Comparison of ENCODE assay signal across 9 mouse cellular contexts in genomic region chr7:99079522-99079921, GRCm38 (mm10).
DNase-seq lines count a peak whose midpoint lies in the region; ATAC-seq and TF ChIP-seq lines count a peak whose summit lies in the region.
"Had no signal": no experiment of that assay in that cellular context is flagged by ENCODE, and none has a peak within 500 bp of the region (broad histone marks: within the 10 kb centered on the region; RNA-seq: fewer than 3 reads in every experiment).

No protein-coding gene starts in this region.

- peak; percentile 32 to 67 for DNase-seq in heart, adult 2 months
- DNase-seq in 416B (ENCODE audit: low read depth) (peak; percentile 66), ZHBTc4 (ENCODE audit: low read depth, low spot score) (peak; percentile 51)
- peak; percentile 83 for DNase-seq in embryo, embryonic 10.5 days (ENCODE audit: low spot score)
- DNase-seq in layer of hippocampus, postnatal 25 days (ENCODE audit: extremely low spot score in 1 of 2, low spot score in 1 of 2) = peak; percentile 60 to 89
- peak; percentile 71 for DNase-seq in neural tube, embryonic 11.5 days (ENCODE audit: low spot score)

- no peaks in the 10 kb centered on the region for H3K9me3 ChIP-seq in heart, embryonic 11.5 days (replicated peaks; ENCODE audit: control insufficient read depth, low read length)
- no peaks in the 10 kb centered on the region for H3K9me3 ChIP-seq in neural tube, embryonic 11.5 days (ENCODE audit: control insufficient read depth, low read length)
- H3K9me3 ChIP-seq: limb, embryonic 15.5 days had no signal

- no peak for TF ChIP-seq POLR2A in heart, adult 2 months (IDR thresholded peaks at IDR 0.05; ENCODE audit: insufficient read depth, low read depth, low read length)

- 32% methylated on average over 4 of the region's 4 CpGs for WGBS in heart, adult 2 months
- 40% methylated on average over 4 of the region's 4 CpGs for WGBS in heart, embryonic 11.5 days (ENCODE audit: insufficient replicate concordance)
- WGBS in neural tube, embryonic 11.5 days = 40% methylated on average over 4 of the region's 4 CpGs

- intact Hi-C loops in heart, adult 2 months (cut with DNase I) = loop anchor here (1.0 to 5.0 kb wide), 2 partner anchors 197 to 336 kb away; no protein-coding TSS in a partner anchor

- ATAC-seq in heart, embryonic 11.5 days (replicated peaks; ENCODE audit: insufficient number of reproducible peaks, low FRiP score, low TSS enrichment) = no peak
- ATAC-seq in neural tube, embryonic 11.5 days (ENCODE audit: insufficient read depth, low FRiP score, low TSS enrichment) = no peak
- no peak for ATAC-seq in activated CD4-positive, CD25-positive, alpha-beta regulatory T cell, adult 4 months

- H3K27me3 ChIP-seq in heart, adult 2 months (ENCODE audit: control insufficient read depth, insufficient read depth, low read length) = no peaks in the 10 kb centered on the region
- no peaks in the 10 kb centered on the region for H3K27me3 ChIP-seq in heart, embryonic 11.5 days (ENCODE audit: control insufficient read depth, insufficient read depth, low read length)
- no peaks in the 10 kb centered on the region for H3K27me3 ChIP-seq in neural tube, embryonic 11.5 days (ENCODE audit: control insufficient read depth, insufficient read depth, low read length)

- no peak overlapping the region for H3K4me3 ChIP-seq in heart, adult 2 months
- no peak overlapping the region for H3K4me3 ChIP-seq in heart, embryonic 11.5 days (ENCODE audit: low read depth, low read length)
- H3K4me3 ChIP-seq in neural tube, embryonic 11.5 days (ENCODE audit: low read depth, low read length) = no peak overlapping the region
- H3K4me3 ChIP-seq: limb, embryonic 15.5 days had no signal

- no peaks in the 10 kb centered on the region for H3K36me3 ChIP-seq in heart, adult 2 months (ENCODE audit: control insufficient read depth, insufficient read depth, low read length)
- H3K36me3 ChIP-seq in heart, embryonic 11.5 days (ENCODE audit: control insufficient read depth, insufficient read depth, low read length) = no peaks in the 10 kb centered on the region
- no peaks in the 10 kb centered on the region for H3K36me3 ChIP-seq in neural tube, embryonic 11.5 days (ENCODE audit: control insufficient read depth, insufficient read depth, low read length)
- H3K36me3 ChIP-seq: limb, embryonic 15.5 days had no signal

- peak; percentile 99 for TF ChIP-seq CTCF in heart, adult 2 months (IDR thresholded peaks at IDR 0.05)

- no peak for TF ChIP-seq EP300 in heart, adult 2 months (IDR thresholded peaks at IDR 0.05; ENCODE audit: insufficient read depth, low read depth, low read length)

- H3K4me2 ChIP-seq in heart, embryonic 11.5 days = no peak overlapping the region
- H3K4me2 ChIP-seq in neural tube, embryonic 11.5 days (ENCODE audit: low read depth) = no peak overlapping the region
- H3K4me2 ChIP-seq: limb, embryonic 15.5 days had no signal

- no peak overlapping the region for H3K9ac ChIP-seq in heart, adult 2 months (ENCODE audit: low read depth, low read length)
- H3K9ac ChIP-seq in heart, embryonic 11.5 days (ENCODE audit: low read depth, low read length) = no peak overlapping the region
- no peak overlapping the region for H3K9ac ChIP-seq in neural tube, embryonic 11.5 days (ENCODE audit: low read length)
- H3K9ac ChIP-seq: limb, embryonic 15.5 days had no signal

- H3K4me1 ChIP-seq in heart, adult 2 months (ENCODE audit: control insufficient read depth, insufficient read depth, low read length) = peaks cover 2% of the 10 kb centered on the region; the same call in 1 of the 2 replicates
- peaks cover 12% of the 10 kb centered on the region for H3K4me1 ChIP-seq in heart, embryonic 11.5 days (ENCODE audit: control insufficient read depth, insufficient read depth, low read length)
- H3K4me1 ChIP-seq in neural tube, embryonic 11.5 days (ENCODE audit: control insufficient read depth, insufficient read depth, low read length) = no peaks in the 10 kb centered on the region

- no peak overlapping the region for H3K27ac ChIP-seq in heart, adult 2 months
- H3K27ac ChIP-seq in heart, embryonic 11.5 days (ENCODE audit: low read depth, low read length) = no peak overlapping the region
- H3K27ac ChIP-seq in neural tube, embryonic 11.5 days (ENCODE audit: low read depth, low read length) = no peak overlapping the region
- H3K27ac ChIP-seq: limb, embryonic 15.5 days had no signal

- no peaks in the 10 kb centered on the region for H3K79me2 ChIP-seq in heart, adult 2 months (replicated peaks; ENCODE audit: control insufficient read depth, insufficient read depth, low read length)
